Mouse (Mus musculus): ENCODE data around the gene Dnajb12. TPM values are rescaled to one million over a fixed set of nuclear protein-coding genes. Genes with fewer than 3 reads are reported as not detected.

Gene Dnajb12
- polyA plus RNA-seq, 1 experiment from 2014 or later = 25.3 TPM

DNA sequence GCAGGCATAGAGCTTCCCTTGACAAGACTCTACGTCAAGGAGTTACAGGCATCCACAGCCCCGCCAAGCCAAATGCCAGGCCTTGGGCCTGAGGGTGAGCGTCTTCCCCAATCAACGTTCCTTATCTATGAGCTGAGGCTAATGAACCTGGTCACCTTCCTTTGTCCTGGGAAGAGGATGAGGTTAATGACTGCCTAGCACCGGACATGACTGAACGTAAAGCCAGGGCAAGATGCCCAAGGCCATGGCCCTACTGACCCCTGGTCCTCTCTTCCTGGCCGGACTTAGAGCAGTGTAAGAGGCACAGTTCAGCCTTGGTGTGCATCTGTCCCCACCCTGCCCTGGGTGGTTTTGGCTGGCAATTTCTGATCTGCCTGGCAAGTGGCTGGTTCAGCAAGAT lies 49.8 kb downstream of the Dnajb12 start:
- no peaks in the 10 kb centered on the region for H3K27me3 ChIP-seq (ENCODE audit: control insufficient read depth, insufficient read depth, low read length)
- H3K4me2 ChIP-seq (ENCODE audit: low read depth, low read length, severe bottlenecking) = no peak overlapping the region
- no peaks in the 10 kb centered on the region for H3K36me3 ChIP-seq (ENCODE audit: control insufficient read depth, insufficient read depth, low read length)
- ATAC-seq (replicated peaks; ENCODE audit: low FRiP score) (no peak), DNase-seq (ENCODE audit: low spot score) (no peak)
- no peak overlapping the region for H3K9ac ChIP-seq (ENCODE audit: low read length)
- H3K4me3 ChIP-seq (ENCODE audit: low read depth, low read length) = no peak overlapping the region
- H3K27ac ChIP-seq (ENCODE audit: low read depth, low read length) = no peak overlapping the region
- H3K4me1 ChIP-seq (replicated peaks; ENCODE audit: control insufficient read depth, insufficient read depth, low read length) = no peaks in the 10 kb centered on the region
- WGBS = 89% methylated on average over 7 of the region's 7 CpGs
- no peaks in the 10 kb centered on the region for H3K9me3 ChIP-seq (ENCODE audit: control insufficient read depth, low read length)

DNA sequence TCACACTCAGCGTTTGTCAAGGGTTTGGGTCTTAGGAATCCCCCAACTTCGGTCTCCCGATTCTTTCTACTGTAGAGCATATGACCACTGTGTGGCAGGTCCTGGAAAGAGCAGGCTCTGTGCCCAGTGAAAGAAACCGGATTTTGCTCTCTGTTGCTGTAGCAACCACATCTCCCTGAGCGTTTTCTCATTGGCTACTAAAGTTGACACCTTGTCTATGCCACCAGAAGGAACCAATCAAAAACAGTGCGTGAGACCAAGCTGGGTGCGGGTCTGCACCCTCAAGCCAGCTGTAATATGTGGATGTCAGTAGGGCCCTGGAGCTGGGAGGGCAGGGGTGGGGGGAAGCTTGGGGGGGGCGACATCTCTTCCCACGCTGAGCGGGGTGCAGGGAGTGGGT lies 51.6 kb downstream of the Dnajb12 start:
- Histone ChIP-seq H3K9ac (ENCODE audit: low read length) (no peak overlapping the region), H3K27ac (ENCODE audit: low read depth, low read length) (no peak overlapping the region), H3K4me3 (ENCODE audit: low read depth, low read length) (no peak overlapping the region), H3K4me2 (ENCODE audit: low read depth, low read length, severe bottlenecking) (no peak overlapping the region), H3K4me1 (replicated peaks; ENCODE audit: control insufficient read depth, insufficient read depth, low read length) (0 out of 2 replicates have a peak, but pooled peaks cover under 1% of the 10 kb centered on the region), H3K27me3 (ENCODE audit: control insufficient read depth, insufficient read depth, low read length) (no peaks in the 10 kb centered on the region), H3K36me3 (ENCODE audit: control insufficient read depth, insufficient read depth, low read length) (no peaks in the 10 kb centered on the region), H3K9me3 (ENCODE audit: control insufficient read depth, low read length) (no peaks in the 10 kb centered on the region)
- no peak for DNase-seq (ENCODE audit: low spot score)
- peak; percentile 77 for ATAC-seq (replicated peaks; ENCODE audit: low FRiP score)
- 36% methylated on average over 10 of the region's 10 CpGs for WGBS

DNA sequence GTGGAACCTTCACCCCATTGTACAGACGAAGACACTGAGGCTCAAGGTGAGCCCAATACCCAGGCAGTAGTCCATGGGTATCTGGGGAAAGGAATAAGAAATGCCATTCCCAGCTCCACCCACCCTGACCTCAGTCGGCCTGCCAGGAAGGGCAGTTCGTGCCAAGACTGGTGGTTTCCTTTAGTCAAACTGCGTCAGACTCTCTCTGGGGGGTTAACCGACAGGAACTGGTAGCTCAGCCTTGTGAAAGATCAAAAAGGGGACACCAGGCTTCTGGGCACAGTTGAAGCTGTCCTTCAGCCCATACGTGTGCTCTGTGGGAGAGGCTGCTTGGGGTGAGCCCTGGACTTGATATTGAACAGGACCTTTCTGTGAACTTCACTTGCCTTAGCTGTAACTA lies 53.2 kb downstream of the Dnajb12 start:
- H3K27ac ChIP-seq (ENCODE audit: low read depth, low read length) = no peak overlapping the region
- DNase-seq (ENCODE audit: low spot score) (no peak), ATAC-seq (replicated peaks; ENCODE audit: low FRiP score) (no peak)
- H3K9ac ChIP-seq (ENCODE audit: low read length) = no peak overlapping the region
- H3K4me3 ChIP-seq (ENCODE audit: low read depth, low read length) = no peak overlapping the region
- no peaks in the 10 kb centered on the region for H3K27me3 ChIP-seq (ENCODE audit: control insufficient read depth, insufficient read depth, low read length)
- H3K36me3 ChIP-seq (ENCODE audit: control insufficient read depth, insufficient read depth, low read length) = no peaks in the 10 kb centered on the region
- 0 out of 2 replicates have a peak, but pooled peaks cover 4% of the 10 kb centered on the region for H3K4me1 ChIP-seq (replicated peaks; ENCODE audit: control insufficient read depth, insufficient read depth, low read length)
- no peaks in the 10 kb centered on the region for H3K9me3 ChIP-seq (ENCODE audit: control insufficient read depth, low read length)
- H3K4me2 ChIP-seq (ENCODE audit: low read depth, low read length, severe bottlenecking) = no peak overlapping the region
- WGBS = 87% methylated on average over 6 of the region's 6 CpGs

DNA sequence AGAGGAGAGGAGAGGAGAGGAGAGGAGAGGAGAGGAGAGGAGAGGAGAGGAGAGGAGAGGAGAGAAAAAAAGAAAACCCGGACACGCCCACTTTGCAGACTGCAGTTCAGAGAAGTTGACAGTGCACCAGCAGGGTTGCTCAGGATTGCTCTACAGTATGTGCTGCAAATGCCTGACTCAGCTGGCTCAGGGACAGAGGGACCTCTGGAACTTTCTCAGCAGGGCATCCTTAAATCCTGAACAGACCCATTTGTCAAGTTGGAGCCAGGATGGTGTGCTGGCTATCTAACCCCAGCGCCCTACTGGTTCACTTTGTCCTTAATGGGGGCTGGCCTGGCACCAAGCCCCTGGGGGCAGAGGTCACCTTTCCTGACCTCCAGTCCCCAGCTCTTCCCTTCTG lies 54.7 kb downstream of the Dnajb12 start:
- Histone ChIP-seq H3K9me3 (ENCODE audit: control insufficient read depth, low read length) (no peaks in the 10 kb centered on the region), H3K4me1 (replicated peaks; ENCODE audit: control insufficient read depth, insufficient read depth, low read length) (0 out of 2 replicates have a peak, but pooled peaks cover 4% of the 10 kb centered on the region), H3K4me3 (ENCODE audit: low read depth, low read length) (no peak overlapping the region), H3K4me2 (ENCODE audit: low read depth, low read length, severe bottlenecking) (no peak overlapping the region), H3K27ac (ENCODE audit: low read depth, low read length) (no peak overlapping the region), H3K36me3 (ENCODE audit: control insufficient read depth, insufficient read depth, low read length) (no peaks in the 10 kb centered on the region), H3K27me3 (ENCODE audit: control insufficient read depth, insufficient read depth, low read length) (no peaks in the 10 kb centered on the region), H3K9ac (ENCODE audit: low read length) (no peak overlapping the region)
- 43% methylated on average over 3 of the region's 3 CpGs for WGBS
- no peak for DNase-seq (ENCODE audit: low spot score)
- no peak for ATAC-seq (replicated peaks; ENCODE audit: low FRiP score)

DNA sequence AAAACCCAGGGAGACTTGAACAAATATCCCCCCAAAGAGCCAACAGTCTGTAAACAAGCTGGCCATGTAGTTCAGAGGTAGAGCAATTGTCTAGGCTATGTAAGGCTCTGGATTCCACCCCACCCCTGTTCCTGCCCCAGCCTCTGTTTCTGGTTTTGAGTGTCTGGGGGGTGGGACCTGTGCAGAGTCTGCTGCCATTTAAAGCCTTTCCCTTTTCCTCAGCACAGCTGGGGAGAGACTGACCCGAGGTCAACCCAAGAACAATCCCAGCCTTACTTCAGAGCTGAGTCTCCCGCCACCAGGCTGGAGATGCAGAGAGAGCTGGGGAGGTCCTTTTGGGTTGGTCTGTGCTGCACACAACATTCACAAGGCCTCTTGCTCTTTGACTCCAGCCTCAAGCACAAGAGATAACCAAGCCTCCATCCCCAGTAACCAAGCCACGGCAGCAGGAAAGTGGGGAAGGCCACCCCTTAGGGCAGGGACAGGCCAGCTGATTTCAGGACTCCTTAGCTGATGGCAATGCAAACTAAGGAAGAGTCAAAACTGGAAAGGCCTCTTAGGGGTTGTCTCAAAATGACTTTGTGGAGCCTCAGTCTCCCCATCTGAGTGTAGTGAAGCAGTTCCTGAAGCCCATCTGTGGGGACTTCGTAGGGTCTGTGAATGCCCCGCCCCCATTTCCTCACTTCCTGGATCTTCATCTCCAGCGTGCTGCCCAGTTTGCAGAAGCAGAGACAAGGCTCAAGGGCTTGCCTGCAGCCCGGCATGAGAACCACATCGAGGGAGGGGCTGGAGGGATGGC lies 56.9 kb downstream of the Dnajb12 start:
- H3K36me3 ChIP-seq (ENCODE audit: control insufficient read depth, insufficient read depth, low read length) = no peaks in the 10 kb centered on the region
- no peak overlapping the region for H3K9ac ChIP-seq (ENCODE audit: low read length)
- H3K9me3 ChIP-seq (ENCODE audit: control insufficient read depth, low read length) = no peaks in the 10 kb centered on the region
- DNase-seq (ENCODE audit: low spot score) = no peak
- no peak overlapping the region for H3K4me2 ChIP-seq (ENCODE audit: low read depth, low read length, severe bottlenecking)
- H3K27ac ChIP-seq (ENCODE audit: low read depth, low read length) = no peak overlapping the region
- H3K4me1 ChIP-seq (replicated peaks; ENCODE audit: control insufficient read depth, insufficient read depth, low read length) = 0 out of 2 replicates have a peak, but pooled peaks cover 4% of the 10 kb centered on the region
- no peaks in the 10 kb centered on the region for H3K27me3 ChIP-seq (ENCODE audit: control insufficient read depth, insufficient read depth, low read length)
- 45% methylated on average over 8 of the region's 8 CpGs for WGBS
- no peak overlapping the region for H3K4me3 ChIP-seq (ENCODE audit: low read depth, low read length)
- no peak for ATAC-seq (replicated peaks; ENCODE audit: low FRiP score)

DNA sequence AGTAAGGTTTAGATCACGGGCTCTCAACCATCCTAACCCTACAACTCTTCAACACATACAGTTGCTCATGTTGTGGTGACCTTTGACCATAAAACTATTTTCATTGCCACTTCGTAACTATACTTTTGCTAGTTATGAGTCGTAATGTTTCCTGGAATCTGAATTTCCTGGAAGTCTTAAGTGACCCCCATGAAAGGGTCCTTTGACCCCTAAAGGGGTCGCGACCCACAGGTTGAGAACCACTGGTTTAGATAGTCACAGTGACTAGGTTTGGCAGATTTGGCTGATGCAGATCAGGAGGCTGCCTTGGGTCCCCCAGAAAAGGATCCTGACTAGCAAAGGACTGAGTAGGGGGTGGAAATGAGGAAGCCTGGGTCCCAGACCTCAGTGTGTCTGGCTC lies 59.3 kb downstream of the Dnajb12 start:
- no peak for ATAC-seq (replicated peaks; ENCODE audit: low FRiP score)
- Histone ChIP-seq H3K4me2 (ENCODE audit: low read depth, low read length, severe bottlenecking) (no peak overlapping the region), H3K36me3 (ENCODE audit: control insufficient read depth, insufficient read depth, low read length) (no peaks in the 10 kb centered on the region), H3K27me3 (ENCODE audit: control insufficient read depth, insufficient read depth, low read length) (no peaks in the 10 kb centered on the region), H3K27ac (ENCODE audit: low read depth, low read length) (no peak overlapping the region), H3K4me3 (ENCODE audit: low read depth, low read length) (no peak overlapping the region), H3K4me1 (replicated peaks; ENCODE audit: control insufficient read depth, insufficient read depth, low read length) (peaks cover 15% of the 10 kb centered on the region), H3K9ac (ENCODE audit: low read length) (no peak overlapping the region), H3K9me3 (ENCODE audit: control insufficient read depth, low read length) (no peaks in the 10 kb centered on the region)
- WGBS = 86% methylated on average over 5 of the region's 5 CpGs
- no peak for DNase-seq (ENCODE audit: low spot score)

DNA sequence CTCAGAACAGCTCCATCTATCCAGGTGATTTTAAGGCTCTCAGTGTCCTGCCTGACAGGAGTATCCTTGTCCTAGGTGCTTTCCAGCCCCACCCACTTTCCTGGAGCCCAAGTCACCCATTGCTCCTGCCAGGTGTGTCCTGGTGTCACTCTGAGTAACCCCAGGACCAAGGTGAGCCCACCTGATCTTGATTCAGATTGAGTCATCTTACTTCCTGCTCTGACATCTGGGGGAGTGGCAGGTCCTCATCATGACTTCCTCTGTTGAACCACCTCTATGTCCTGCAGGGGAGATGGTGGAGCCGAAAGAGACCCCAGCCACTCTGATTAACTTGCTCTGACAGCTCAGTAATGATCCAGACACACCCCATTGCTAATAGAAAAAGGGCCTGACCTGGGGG lies 59.7 kb downstream of the Dnajb12 start:
- no peaks in the 10 kb centered on the region for H3K27me3 ChIP-seq (ENCODE audit: control insufficient read depth, insufficient read depth, low read length)
- H3K9ac ChIP-seq (ENCODE audit: low read length) = no peak overlapping the region
- H3K9me3 ChIP-seq (ENCODE audit: control insufficient read depth, low read length) = peaks cover 2% of the 10 kb centered on the region; the same call in 1 of the 2 replicates
- 44% methylated on average over 1 of the region's 1 CpGs for WGBS
- no peak for DNase-seq (ENCODE audit: low spot score)
- no peaks in the 10 kb centered on the region for H3K36me3 ChIP-seq (ENCODE audit: control insufficient read depth, insufficient read depth, low read length)
- no peak overlapping the region for H3K27ac ChIP-seq (ENCODE audit: low read depth, low read length)
- no peak for ATAC-seq (replicated peaks; ENCODE audit: low FRiP score)
- H3K4me1 ChIP-seq (replicated peaks; ENCODE audit: control insufficient read depth, insufficient read depth, low read length) = peaks cover 15% of the 10 kb centered on the region
- H3K4me2 ChIP-seq (ENCODE audit: low read depth, low read length, severe bottlenecking) = no peak overlapping the region
- no peak overlapping the region for H3K4me3 ChIP-seq (ENCODE audit: low read depth, low read length)

DNA sequence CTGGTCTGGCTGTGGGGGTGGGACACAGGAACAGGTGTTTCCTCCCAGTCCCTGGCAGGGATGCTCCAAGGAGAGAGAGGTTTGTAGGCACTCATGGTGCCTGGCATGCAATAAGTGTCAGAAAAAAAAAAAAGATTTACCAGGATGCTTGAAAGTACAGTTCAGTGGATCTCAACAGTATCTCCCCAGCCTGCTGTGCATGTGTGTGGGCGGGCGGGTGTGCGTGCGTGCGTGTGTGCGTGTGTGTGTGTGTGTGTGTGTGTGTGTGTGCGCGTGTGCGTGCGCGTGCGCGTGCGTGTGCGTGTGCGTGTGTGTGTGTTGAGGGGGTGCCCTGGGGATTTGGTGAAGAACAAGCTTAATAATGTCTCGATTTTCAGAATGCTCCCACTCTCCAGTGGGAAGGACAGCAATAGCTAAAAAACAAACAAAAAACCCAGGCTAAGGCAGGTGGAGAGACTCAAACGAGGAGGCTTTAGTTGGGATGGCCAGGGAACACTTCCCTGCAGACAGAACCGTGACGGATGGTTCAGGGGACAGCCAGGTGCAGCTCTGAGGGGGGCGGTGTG lies 63.0 kb downstream of the Dnajb12 start:
- no peak overlapping the region for H3K4me3 ChIP-seq (ENCODE audit: low read depth, low read length)
- DNase-seq (ENCODE audit: low spot score) (no peak), ATAC-seq (replicated peaks; ENCODE audit: low FRiP score) (no peak)
- no peak overlapping the region for H3K27ac ChIP-seq (ENCODE audit: low read depth, low read length)
- H3K27me3 ChIP-seq (ENCODE audit: control insufficient read depth, insufficient read depth, low read length) = no peaks in the 10 kb centered on the region
- 47% methylated on average over 21 of the region's 21 CpGs for WGBS
- H3K4me1 ChIP-seq (replicated peaks; ENCODE audit: control insufficient read depth, insufficient read depth, low read length) = peaks cover 10% of the 10 kb centered on the region
- H3K9ac ChIP-seq (ENCODE audit: low read length) = peak overlapping the region; percentile 52
- peak overlapping the region; percentile 38; the same call in 1 of the 2 replicates for H3K4me2 ChIP-seq (ENCODE audit: low read depth, low read length, severe bottlenecking)
- peaks cover 2% of the 10 kb centered on the region; the same call in 1 of the 2 replicates for H3K9me3 ChIP-seq (ENCODE audit: control insufficient read depth, low read length)
- no peaks in the 10 kb centered on the region for H3K36me3 ChIP-seq (ENCODE audit: control insufficient read depth, insufficient read depth, low read length)

Measured in forebrain, embryonic 11.5 days (tissue).